Comparison of ENCODE assay signal across 8 mouse cellular contexts in the genomic region with DNA sequence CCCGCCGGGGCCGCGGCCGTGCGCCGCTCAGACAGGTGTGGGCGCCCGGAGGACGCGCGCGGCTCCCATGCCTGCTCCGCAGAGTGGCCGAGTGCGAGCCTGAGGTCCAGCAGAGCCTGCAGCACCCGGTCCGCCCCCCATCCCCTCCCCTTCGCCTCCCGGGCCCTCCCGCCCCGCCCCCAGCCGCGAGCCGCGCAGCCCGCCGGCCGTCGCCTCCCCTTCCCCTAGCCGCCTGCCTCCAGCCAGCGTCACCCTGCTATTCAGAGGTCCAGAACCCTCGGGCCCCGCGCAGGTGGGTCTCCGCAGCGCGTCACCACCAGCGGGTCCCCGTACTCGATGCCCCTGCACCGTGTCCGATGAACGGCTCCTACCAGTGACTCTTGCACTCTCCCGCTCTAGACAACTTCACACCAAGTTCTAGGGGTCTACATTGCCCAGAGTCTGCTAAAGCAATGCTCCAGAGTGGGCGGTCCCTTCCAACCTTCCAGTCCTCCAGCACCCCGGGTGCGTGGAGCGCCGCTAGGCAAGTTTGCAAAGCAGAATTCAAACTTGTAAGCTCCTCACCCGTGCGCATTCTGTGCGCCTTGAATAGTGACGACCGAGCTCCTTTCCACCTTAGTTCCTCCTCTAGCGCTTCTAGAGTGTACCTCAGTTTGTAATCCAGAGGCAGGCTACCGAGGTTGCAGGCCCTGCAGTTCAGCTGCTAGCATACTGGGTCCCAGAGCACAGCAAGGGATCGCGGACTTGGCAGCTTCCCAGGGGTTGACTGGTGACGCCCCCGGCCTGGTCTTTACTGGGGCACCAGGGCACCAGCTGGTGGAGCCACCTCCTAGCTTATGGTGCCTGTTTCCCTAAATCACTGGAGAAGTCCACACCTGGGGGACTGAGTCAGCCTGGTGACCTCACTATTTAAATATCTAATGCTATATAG. TPM values are rescaled to one million over a fixed set of nuclear protein-coding genes. Genes with fewer than 3 reads are reported as not detected.
DNase-seq lines count a peak whose midpoint lies in the region; ATAC-seq and TF ChIP-seq lines count a peak whose summit lies in the region.

No protein-coding gene starts in this region.

- H3K27me3 ChIP-seq in E14TG2a.4 (ENCODE audit: insufficient read depth, low read length): peaks cover 47% of the 10 kb centered on the region
- H3K27me3 ChIP-seq in forebrain, embryonic 11.5 days (ENCODE audit: control insufficient read depth, insufficient read depth, low read length): no peaks in the 10 kb centered on the region
- H3K27me3 ChIP-seq in heart, embryonic 15.5 days: 0 out of 2 replicates have a peak, but pooled peaks cover 5% of the 10 kb centered on the region
- peaks cover 4% of the 10 kb centered on the region; the same call in 1 of the 2 replicates for H3K27me3 ChIP-seq in lung, postnatal 0 days (replicated peaks; ENCODE audit: insufficient read depth, low read length)

- peaks cover 10% of the 10 kb centered on the region for H3K4me1 ChIP-seq in E14TG2a.4 (replicated peaks; ENCODE audit: low read depth, low read length)
- no peaks in the 10 kb centered on the region for H3K4me1 ChIP-seq in brown adipose tissue, adult 24 weeks (ENCODE audit: control insufficient read depth, insufficient read depth, insufficient read length, low read length)
- H3K4me1 ChIP-seq in forebrain, embryonic 11.5 days (replicated peaks; ENCODE audit: control insufficient read depth, insufficient read depth, low read length): peaks cover 4% of the 10 kb centered on the region; the same call in 1 of the 2 replicates
- peaks cover 14% of the 10 kb centered on the region for H3K4me1 ChIP-seq in heart, embryonic 15.5 days (replicated peaks)
- H3K4me1 ChIP-seq in lung, postnatal 0 days (ENCODE audit: insufficient read depth, low read depth, low read length): no peaks in the 10 kb centered on the region

- peak; percentile 88 for DNase-seq in forebrain, embryonic 11.5 days (ENCODE audit: low spot score)
- DNase-seq in kidney, postnatal 10 days: peak; percentile 90
- peak; percentile 75 for DNase-seq in lung, postnatal 0 days (ENCODE audit: low spot score)
- DNase-seq in retina, postnatal 1 day: peak; percentile 89

- ATAC-seq in forebrain, embryonic 11.5 days (replicated peaks; ENCODE audit: low FRiP score): peak; percentile 89
- ATAC-seq in heart, embryonic 15.5 days (replicated peaks; ENCODE audit: insufficient number of reproducible peaks, insufficient read depth, low FRiP score, low read depth): peak; percentile 83
- peak; percentile 84 for ATAC-seq in lung, postnatal 0 days
- ATAC-seq in monocyte, adult 5-6 weeks (replicated peaks; ENCODE audit: insufficient number of reproducible peaks, low FRiP score, low TSS enrichment, poor library complexity, severe bottlenecking): no peak

- peak overlapping the region; percentile 85 for H3K4me3 ChIP-seq in E14TG2a.4 (replicated peaks; ENCODE audit: low read length)
- peak overlapping the region; percentile 71 for H3K4me3 ChIP-seq in brown adipose tissue, adult 24 weeks (ENCODE audit: insufficient read depth, low read depth, low read length)
- H3K4me3 ChIP-seq in forebrain, embryonic 11.5 days (ENCODE audit: low read depth, low read length): peak overlapping the region; percentile 73
- peak overlapping the region; percentile 71 for H3K4me3 ChIP-seq in heart, embryonic 15.5 days
- peak overlapping the region; percentile 59 for H3K4me3 ChIP-seq in lung, postnatal 0 days (ENCODE audit: low read depth, low read length)

- H3K36me3 ChIP-seq in E14TG2a.4 (ENCODE audit: insufficient read depth, low read length): no peaks in the 10 kb centered on the region
- H3K36me3 ChIP-seq in forebrain, embryonic 11.5 days (ENCODE audit: control insufficient read depth, insufficient read depth, low read length): no peaks in the 10 kb centered on the region
- no peaks in the 10 kb centered on the region for H3K36me3 ChIP-seq in heart, embryonic 15.5 days
- no peaks in the 10 kb centered on the region for H3K36me3 ChIP-seq in lung, postnatal 0 days (ENCODE audit: insufficient read depth, low read length)

- WGBS in forebrain, embryonic 11.5 days: under 1% methylated on average over 53 of the region's 61 CpGs
- WGBS in heart, embryonic 15.5 days: under 1% methylated on average over 48 of the region's 61 CpGs
- 3% methylated on average over 38 of the region's 61 CpGs for WGBS in lung, postnatal 0 days

- peak overlapping the region; percentile 73 for H3K9ac ChIP-seq in forebrain, embryonic 11.5 days (ENCODE audit: low read length)
- peak overlapping the region; percentile 70 for H3K9ac ChIP-seq in heart, embryonic 15.5 days
- peak overlapping the region; percentile 23; the same call in 1 of the 2 replicates for H3K9ac ChIP-seq in lung, postnatal 0 days (replicated peaks; ENCODE audit: low read depth)

- no peak for TF ChIP-seq CTCF in E14TG2a.4 (conservative IDR thresholded peaks at IDR 0.05; ENCODE audit: low read length)
- TF ChIP-seq CTCF in lung, postnatal 0 days (IDR thresholded peaks at IDR 0.05): peak; percentile 54

- no peak for TF ChIP-seq EP300 in lung, postnatal 0 days (IDR thresholded peaks at IDR 0.05)

- peaks cover 7% of the 10 kb centered on the region; the same call in 1 of the 2 replicates for H3K9me3 ChIP-seq in E14TG2a.4 (ENCODE audit: low read length)
- peaks cover 2% of the 10 kb centered on the region; the same call in 1 of the 2 replicates for H3K9me3 ChIP-seq in forebrain, embryonic 11.5 days (ENCODE audit: control insufficient read depth, low read length)
- H3K9me3 ChIP-seq in heart, embryonic 15.5 days (replicated peaks): no peaks in the 10 kb centered on the region
- no peaks in the 10 kb centered on the region for H3K9me3 ChIP-seq in lung, postnatal 0 days (ENCODE audit: low read length)

- H3K4me2 ChIP-seq in forebrain, embryonic 11.5 days (ENCODE audit: low read depth, low read length, severe bottlenecking): peak overlapping the region; percentile 91
- H3K4me2 ChIP-seq in heart, embryonic 15.5 days: peak overlapping the region; percentile 97
- H3K4me2 ChIP-seq in lung, postnatal 0 days (replicated peaks; ENCODE audit: low read depth, low read length): peak overlapping the region; percentile 95

- no peak overlapping the region; the same call in 1 of the 2 replicates for H3K27ac ChIP-seq in brown adipose tissue, adult 24 weeks (replicated peaks; ENCODE audit: low read depth, low read length)
- no peak overlapping the region for H3K27ac ChIP-seq in forebrain, embryonic 11.5 days (ENCODE audit: low read depth, low read length)
- H3K27ac ChIP-seq in heart, embryonic 15.5 days: peak overlapping the region; percentile 54
- 0 out of 2 replicates have a peak overlapping the region, but pooled peaks have one; percentile 32 for H3K27ac ChIP-seq in lung, postnatal 0 days (ENCODE audit: low read length)

RNA-seq across cellular contexts. Expression of a gene that starts 9.3 kb away (rescaled TPM):
- polyA plus RNA-seq in brown adipose tissue, adult 24 weeks (2012; ENCODE audit: insufficient read depth, insufficient read length, missing spikeins): 20.7 and 20.8 TPM in 2 replicates
- 31.7 and 32.3 TPM in 2 replicates for polyA plus RNA-seq in forebrain, embryonic 11.5 days (2014; fragmentation: Nextera tagmentation; extraction: Ambion mirVana)
- polyA plus RNA-seq in heart, embryonic 15.5 days (2015; fragmentation: Nextera tagmentation; extraction: Ambion mirVana): 27.4 and 29.8 TPM in 2 replicates
- 78.6 and 86.6 TPM in 2 replicates for polyA plus RNA-seq in lung, postnatal 0 days (2015; fragmentation: Nextera tagmentation; extraction: Ambion mirVana)
- not detected in 3 replicates for total RNA-seq in monocyte, adult 5-6 weeks (2017)

Comparison
In these comparisons a context has a peak if more than half of its experiments do, and no peak if none do; other contexts are left out.
1. H3K27ac ChIP-seq: peak in heart, embryonic 15.5 days (single experiment) and lung, postnatal 0 days (single experiment); none in brown adipose tissue, adult 24 weeks (single experiment) and forebrain, embryonic 11.5 days (single experiment).
2. H3K9ac ChIP-seq: peak in every context shown above with its lines; median percentile 73 in forebrain, embryonic 11.5 days; 70 in heart, embryonic 15.5 days; 23 in lung, postnatal 0 days.
3. Peak in every context shown above with its lines, with median percentiles within 50 percentile points of each other: H3K4me3 ChIP-seq, DNase-seq and H3K4me2 ChIP-seq.